Mouse (Mus musculus) megakaryocyte-erythroid progenitor cell, adult 5-6 weeks (primary cell): ENCODE results near the gene Zswim4. TPM values are rescaled to one million over a fixed set of nuclear protein-coding genes. Genes with fewer than 3 reads are reported as not detected.

ENCODE experiments used
- ATAC-seq: replicated peaks from 2 replicates; pipeline ENCODE4 v1.8.0; 2016; ENCODE audit warnings: mild to moderate bottlenecking, inconsistent platforms; ENCODE audit not compliant: severe bottlenecking, poor library complexity, low FRiP score, low TSS enrichment
- total RNA-seq, 2 experiments: library from RNA; stranded (forward) in 1 of 2; stranded (reverse) in 1 of 2; fragments of 200-1000, 215-1000 nt in 1 of 2; fragments of >200 nt in 1 of 2; fragmentation: Nextera tagmentation in 1 of 2; gene quantifications; 2 replicates each; pipeline ENCODE4 v1.2.3; 2014 to 2017

Zswim4 gene
- total RNA-seq, 2 experiments from 2014 or later = 2.8 to 3.3 TPM

DNA sequence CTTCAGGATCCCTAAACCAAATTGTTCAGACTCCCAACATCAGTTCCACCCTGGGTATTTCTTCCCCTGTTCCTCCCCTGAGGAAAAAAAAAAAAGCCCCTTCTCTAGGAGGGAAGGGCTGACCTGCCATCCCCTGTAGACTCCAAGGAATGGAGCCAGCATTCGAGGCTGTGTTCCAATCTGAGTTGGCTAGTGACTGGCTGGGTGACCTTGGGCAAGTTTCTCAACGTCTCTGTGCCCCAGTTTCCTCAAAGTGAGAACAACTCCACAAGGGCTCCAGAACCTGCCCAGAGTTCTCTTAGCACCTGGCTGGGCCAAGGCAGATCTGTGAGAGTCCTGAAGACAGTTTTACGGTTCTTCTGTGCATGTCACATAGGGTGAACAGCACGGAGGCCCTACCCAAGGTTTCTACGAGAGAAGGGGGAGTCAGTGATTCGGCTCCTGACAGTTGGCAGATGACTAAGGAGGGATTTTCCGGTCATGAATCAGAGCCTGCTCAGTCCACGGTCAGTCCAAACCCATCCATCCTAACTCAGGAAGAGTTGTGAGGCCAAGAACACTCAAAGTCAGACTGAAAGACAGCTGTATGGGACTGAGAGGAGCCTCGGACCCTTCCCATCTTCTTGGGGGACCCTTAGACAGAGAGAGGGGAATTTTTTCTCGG, 977 bp downstream of the Zswim4 start:
- no peak for ATAC-seq

DNA sequence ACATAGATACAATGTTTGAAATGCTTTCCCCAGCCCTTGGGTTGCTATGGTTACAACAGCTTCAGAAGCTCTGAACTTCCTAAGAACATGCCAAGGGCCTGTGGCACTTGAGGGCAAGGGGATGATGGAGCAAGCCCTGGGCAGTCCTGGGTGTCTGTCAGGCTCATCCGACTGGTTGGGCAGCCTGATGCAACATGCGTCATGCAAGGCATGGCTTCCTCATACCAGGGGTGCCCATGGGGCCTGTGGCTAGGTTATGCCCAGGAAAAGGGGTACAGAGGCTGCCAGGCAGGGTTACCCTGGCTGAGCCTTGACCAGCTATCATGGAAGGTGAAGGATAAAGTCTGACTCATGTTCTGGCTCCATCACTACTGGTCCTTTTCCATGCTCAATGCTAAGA, 3.8 kb downstream of the Zswim4 start:
- no peak for ATAC-seq

DNA sequence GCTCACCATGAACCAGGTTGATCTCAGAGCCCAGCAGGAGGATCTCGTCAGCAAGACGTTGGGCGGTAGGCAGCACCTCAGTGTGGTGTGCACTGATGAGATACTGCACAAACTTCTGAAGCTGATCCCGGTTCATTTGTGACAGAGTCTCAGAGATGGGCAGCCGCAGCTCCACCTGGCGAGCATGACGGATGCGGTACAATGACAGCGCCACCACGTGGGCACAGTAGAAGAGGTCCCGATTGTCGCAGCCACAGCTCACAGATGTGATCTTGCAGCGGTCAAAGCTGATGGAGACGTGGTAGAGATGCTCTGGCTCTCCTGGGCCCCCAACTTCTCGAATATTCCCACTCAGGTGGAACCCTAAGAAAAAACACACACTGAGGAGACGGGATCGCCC, 6.1 kb downstream of the Zswim4 start:
- ATAC-seq = peak; percentile 35; the same call in 1 of the 2 replicates

DNA sequence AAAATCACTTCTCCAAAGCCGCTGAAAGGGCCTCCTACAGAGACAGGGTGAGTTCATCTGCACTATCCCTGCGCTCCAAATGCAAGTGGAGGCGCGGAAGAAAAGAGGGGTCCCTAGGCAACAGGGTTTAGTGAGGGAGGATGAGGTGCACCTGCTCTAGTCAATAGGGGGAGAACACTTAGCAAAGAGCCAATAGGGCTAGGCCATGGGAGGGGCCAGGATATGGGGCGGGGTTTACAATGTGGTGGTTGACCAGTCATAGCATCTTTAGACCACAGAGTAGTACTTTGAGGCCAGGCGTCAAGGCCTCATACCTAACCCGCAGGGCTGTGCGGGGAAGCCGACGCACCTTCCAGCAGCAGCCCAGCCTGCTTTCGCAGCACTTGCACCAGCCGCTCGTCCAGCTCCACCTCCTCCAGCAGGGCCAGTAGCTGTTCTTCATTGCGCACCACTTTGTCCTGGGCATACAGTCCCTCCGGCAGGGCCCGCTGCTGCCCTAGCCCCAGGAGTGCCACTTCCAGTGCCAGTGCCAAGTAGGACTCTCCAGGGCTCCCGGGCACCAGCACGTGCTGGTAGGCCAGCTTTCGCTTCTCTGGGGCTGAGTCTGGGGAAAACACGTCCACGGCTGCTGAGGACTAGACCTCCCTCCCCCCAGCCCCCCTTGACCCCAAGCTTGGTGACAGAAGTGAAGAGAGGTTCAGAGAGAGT, 13.4 kb downstream of the Zswim4 start:
- peak; percentile 36; the same call in 1 of the 2 replicates for ATAC-seq

DNA sequence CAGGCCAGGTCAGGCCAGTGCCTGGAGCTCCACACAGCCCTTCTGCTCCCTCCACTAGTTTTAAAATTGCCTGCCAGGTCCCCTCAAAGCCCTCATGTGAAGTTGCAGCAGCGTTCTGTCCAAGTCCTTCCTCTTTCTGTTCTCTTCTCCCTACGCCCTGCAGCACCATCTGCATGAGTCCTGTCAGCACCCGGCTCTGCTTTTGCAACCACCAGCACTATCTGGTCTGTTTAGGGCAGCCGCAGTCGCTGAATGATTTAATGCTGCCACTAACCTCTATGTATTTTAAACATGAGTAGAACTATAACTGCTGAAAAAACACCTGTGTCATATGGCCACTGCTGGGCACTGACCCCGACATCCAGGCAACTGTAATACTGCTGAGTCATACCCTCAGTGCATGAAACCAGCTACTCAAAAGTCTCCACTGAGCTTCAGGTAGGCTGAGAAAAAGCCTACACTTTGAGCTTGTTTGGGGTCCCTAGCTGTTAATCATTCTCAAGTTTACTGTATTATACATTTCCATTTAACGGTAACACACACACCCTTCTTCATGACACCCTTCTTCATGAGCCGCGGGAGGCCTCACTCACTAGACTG, 14.2 kb downstream of the Zswim4 start:
- peak; percentile 39; the same call in 1 of the 2 replicates for ATAC-seq

DNA sequence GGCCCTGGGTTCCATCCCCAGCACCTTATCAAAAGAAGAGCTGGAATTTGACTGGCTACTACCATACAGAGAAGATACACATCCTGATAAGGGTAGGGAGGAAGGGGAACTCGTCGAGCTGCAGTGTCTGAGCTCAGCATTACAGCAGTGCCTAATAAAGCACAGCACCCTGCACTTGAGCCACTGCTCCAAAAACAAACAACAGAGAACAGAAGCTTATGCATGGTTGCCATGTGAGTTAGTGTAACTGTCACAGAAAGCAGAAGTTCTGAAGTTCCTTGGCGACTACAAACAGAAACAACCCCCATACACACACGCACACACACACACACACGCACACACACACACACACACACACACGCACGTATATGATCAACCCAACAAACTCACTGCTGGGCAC, 16.8 kb downstream of the Zswim4 start:
- no peak for ATAC-seq

DNA sequence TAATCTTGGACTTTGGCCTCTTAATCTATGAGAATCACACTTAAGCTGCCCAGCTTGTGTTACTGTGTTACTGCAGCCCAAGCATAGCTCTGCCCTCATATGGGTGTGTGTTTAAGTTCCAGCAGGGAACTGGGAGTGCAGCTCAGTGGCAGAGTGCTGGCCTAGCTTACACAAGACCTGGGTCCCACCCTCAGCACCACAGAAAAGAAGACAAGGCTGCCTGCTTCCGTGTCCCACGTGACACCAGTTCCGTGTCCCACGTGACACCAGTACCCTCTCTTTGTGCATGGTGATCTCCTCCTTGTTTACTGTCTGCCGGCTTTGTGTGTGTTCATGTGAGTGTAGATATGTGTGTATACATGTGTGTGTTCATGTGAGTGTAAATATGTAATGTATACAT, 18.7 kb downstream of the Zswim4 start:
- no peak for ATAC-seq

DNA sequence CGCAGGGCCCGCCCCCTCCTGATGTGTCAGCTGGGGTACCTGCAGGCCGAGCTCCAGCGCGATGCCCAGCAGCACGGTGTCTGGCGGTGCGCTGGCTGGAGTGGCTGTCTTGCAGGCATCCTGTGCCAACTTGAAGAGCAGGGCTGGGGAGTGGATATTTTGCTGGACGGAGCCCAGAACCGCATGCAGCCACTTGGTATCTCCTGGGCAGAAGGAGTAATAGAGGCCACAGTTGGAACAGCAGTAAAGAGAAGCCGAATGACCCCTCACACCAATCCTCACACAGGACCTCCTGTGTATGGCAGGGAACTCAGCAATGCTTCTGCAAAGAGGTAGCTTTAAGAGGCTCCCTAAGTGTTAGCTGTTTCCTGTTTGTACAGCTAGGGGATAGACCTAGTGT, 19.6 kb downstream of the Zswim4 start:
- no peak for ATAC-seq

DNA sequence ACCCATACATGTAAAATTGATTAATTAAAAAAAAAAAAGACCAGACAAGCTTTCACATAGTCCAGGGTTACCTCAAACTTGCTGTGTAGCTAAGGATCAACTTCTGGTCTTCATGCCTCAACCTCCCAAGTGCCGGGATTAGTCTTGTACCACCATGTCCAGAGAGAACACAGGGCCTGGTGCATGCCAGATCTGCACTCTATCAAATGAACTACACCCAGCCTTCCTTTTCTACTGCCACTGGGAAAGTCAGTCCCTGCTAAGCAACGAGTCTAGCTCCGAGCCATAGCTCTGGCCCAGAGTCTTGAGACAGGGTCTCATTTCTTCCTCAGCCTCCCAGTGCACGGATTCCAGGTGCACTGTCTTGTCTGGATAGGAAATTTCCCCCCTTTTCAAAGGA, 23.6 kb downstream of the Zswim4 start:
- no peak for ATAC-seq

DNA sequence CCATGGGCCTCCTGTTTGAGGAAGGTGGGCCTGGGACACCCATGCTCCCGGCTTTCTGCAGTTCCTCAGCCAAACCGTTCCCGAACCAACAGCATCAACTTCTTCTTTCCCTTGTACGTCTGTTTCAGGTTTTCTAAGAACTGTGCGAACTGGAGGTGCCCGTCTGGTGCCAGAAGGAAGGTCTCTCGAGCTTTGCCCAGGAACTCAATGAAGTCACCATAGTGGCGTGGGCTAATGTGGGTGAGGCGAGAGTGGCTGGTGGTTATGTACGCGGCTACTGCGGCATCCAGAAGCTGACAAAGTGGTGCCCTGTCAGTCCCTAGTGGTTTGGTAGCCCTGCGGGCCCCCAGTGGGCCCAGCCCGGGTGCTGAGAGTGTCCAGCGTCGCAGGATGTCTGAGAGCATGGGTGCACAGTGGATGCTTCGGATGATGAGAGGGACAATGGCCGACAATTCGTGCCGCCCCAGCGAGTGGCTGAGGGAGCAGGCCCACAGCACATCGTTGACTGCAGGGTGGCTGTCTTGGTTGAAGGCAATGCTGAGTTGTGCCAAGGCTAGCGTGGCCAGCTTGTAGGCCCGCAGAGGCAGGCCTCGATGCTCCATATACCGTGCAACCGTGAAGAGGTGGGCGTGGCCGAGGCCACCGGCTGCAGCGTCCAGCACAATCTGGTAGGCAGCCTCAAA, 24.8 kb downstream of the Zswim4 start:
- ATAC-seq = no peak

DNA sequence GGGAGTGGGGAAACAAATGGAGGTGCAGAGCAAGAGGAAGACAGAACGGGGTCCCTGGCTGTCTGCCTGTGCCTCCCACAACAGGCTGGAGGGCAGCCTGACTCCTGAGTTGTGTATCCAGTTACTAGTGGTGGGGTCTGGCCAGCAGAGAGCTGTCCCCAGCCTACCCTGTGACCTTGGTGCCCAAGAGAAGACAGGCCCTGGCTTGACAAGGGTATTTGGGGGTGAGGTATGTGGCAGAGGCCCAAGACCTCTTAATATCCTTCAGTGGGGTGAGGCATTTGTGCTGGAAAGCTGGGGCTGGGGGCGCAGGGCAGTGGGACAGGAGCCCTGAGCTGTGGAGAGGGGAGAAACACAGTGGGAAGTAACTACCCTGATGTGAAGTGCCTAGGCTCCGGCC, 25.7 kb downstream of the Zswim4 start:
- ATAC-seq = no peak

DNA sequence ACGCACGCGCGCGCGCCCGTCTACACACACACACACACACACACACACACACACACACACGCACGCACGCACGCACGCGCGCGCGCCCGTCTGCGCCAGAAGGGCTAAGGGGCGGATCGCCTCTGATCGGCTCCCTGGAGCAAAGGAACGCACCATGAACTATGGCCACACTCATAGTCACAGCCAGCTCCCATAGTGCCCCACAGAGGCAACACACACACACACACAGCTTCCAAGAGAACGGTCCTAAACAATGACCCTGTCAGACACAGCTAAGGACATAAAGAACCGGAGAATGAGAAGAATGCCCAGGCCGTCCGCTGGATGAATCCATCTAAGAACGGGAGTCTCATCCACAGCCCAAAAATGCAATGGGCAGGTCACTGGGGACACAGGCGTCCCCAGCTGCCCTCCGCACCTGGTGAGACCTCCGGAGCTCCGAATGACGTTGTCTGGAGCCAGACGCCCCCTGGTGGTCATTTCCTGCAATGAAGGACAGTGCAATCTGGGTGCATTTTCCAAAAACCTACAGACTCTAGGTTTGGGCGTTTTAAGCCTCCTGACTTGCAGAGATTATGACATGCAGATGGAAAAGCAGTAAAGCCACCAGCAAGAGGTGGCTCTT, 26.6 kb downstream of the Zswim4 start:
- ATAC-seq = peak; percentile 70

DNA sequence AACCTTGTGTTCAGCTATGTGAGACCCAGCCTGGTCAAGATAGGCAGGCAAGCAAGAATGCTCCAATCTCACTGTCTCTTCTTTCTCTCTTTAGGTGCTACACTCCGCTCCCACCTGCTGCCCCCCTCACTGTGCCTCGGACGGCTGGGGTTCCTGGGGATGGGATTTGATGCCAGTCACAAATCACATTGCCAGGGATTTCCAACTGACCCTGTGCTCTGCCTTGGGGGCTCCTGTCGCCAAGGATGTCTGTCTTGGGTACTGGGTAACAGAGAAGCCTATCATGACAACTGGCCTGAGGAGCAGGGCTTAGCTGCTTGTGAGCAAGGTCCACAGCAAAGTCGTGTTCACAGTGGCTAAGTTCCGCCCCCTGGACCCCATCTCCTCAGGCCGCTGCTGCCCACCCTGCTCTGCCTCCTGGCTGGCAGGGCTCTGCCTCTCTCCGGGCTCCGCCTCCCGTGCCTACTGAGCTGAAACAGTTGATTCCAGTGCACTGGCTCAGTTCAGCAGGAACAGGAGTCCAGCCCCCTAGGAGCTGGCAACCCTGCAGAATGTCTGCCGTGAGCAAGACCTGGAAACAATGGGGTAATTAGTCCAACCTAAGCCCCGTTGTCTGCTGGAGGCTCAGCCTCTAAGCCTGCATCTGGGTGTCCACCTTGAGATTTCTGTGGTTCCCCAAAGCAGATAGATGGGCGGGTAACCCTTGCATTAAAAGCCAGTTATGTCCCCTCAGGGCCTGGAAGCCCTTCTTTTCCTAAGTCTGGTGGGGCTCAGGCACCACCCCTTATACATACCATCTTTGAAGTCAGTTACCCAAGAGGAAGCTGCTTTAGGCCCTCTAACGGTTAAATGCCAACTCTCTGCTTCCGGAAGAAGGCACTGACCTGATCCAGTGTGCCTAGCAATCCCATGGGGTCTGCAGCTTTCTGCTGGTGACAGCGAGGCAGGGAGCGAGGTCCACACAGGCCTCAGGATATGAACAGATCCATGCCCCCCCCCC, 28.2 kb downstream of the Zswim4 start:
- ATAC-seq = no peak

DNA sequence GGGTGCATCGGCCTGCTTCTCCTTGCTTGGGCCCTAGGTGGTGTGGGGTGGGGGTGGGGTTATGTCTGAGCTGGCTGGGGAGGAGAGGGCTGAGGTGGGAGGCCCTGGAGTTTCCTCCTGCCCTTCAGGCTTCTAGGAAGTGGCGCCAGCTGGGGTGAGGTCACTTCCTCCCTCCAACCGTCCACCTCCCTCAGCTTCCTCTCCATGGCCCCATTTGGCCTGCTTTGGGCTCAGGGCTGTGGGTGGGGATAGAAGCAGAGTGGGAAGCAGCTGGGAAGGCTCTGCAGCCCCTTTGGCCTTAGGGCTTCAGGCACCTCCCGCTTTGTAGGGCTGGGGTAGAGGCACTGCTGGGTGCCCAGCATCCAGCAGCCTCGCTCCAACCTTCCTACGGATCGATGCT, 29.0 kb downstream of the Zswim4 start:
- ATAC-seq = no peak

DNA sequence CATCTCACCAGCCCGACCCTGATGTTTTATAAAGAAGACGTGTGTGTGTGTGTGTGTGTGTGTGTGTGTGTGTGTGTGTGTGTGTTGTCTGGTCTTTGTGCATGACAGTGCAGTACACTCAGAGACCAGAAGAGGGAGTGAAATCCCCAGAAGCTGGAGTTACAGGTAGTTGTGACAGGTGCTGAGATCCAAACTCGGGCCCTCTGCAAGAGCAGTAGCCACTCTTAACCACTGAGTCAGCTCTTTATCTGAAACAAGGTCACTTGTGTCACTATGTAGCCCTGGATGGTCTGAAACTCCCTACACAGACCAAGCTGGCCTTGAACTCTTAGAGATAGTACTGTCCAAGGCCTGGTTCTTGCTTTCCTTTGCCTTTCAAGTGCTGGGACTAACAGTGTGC, 30.2 kb downstream of the Zswim4 start:
- ATAC-seq = no peak

DNA sequence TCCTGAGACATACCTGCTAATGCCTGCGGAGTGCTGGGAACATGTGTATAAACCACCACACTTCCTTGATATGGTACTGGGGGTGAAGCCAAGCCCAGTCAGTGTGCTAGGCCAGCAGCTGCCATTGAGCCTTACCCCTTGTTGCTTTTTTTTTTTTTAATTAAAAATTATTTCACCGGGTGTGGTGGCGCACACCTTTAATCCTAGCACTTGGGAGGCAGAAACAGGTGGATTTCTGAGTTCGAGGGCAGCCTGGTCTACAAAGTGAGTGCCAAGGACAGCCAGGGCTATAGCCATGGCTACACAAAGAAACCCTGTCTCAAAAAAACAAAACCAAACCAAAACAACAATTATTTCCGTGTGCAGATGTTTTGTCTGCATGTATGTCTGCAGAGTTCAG, 31.8 kb downstream of the Zswim4 start:
- ATAC-seq = no peak

DNA sequence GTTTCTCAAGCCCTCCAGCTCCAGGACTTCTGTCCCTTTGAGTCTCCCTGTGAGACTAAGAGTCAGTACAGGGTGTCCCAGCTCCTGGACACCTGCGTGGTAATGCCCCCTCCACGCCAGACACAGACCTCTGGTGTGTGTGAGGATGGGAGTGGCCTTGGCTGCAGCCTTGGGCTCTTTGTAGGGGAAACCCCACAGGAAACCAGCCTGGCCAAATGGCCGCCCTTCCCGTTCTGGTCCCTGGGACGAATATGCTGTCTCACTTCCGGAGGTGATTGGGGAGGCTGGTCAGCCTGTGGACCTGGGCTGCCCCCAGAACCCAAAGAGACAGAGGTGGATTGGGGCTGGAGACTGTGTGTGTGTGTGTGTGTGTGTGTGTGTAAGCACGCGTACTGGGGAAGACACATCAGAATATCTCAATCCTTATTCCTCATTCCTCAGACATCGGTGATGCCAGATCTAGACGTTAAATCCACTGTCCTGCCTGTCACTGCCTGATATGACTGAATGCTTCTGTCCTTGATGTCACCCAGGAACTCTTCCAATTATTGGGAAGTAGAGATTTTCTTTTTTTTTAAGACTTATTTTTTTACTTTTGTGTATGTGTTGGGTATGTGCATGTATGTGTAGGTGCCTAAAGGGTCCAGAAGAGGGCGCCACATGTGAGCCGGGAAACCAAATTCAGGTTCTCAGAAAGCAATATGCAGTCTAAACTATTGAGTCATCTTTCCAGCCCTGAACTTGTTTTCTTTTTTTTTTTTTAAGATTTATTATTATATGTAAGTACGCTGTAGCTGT, 32.7 kb downstream of the Zswim4 start:
- ATAC-seq = no peak
